Mouse (Mus musculus): ENCODE measurements around the gene Klhl25. TPM values are rescaled to one million over a fixed set of nuclear protein-coding genes. Genes with fewer than 3 reads are reported as not detected.
"Not testable (repeated sequence)": the region's sequence is repeated elsewhere in the genome, so short reads cannot be mapped to it uniquely, and the experiment has no call there.

The Klhl25 gene
- total and polyA plus RNA-seq, 3 experiments, result 11.0 to 14.2 (median 12.9) TPM

DNA sequence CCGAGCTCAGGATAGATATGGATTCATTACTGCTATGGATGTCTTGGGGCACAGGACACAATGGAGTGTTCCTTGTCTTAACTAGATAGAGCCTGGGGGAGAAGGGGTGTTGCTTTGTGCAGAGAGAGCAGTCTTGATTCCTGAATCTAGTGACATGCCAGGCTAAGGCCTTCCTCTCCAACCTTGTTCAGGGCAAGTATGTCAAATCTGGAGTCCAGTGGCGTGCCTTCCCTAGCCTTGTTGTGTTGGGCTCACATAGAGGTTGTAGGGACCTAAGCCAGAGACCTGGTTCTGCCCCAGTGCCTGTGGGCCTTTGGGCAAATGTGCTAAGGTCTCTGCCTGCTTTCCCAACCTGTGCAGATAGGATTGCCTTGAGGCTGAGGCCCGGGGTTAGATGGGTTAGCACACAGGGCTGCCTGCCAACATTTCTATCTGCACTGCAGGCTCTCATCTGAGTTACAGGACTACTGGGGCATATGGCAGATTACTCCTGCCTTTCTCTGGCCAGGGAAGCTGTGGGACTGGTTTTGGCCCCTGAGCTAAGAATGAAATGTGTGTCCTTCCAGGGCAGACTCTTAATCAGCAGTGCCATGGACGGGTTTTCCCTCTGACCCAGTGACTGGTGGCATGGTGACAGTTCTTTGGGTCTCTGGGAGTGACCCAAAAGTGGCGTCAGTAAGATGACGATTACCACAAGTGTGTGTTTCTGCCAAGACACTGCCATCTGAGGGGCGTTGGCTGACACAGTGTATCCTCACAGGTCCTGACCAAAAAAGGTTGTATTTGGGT lies 13.7 kb downstream of the Klhl25 start:
- H3K9me3 ChIP-seq (replicated peaks; ENCODE audit: low read length), result peaks cover 10% of the 10 kb centered on the region
- H3K27ac ChIP-seq (ENCODE audit: insufficient read depth, low read depth); dilution Hi-C loops (cut with MboI; ENCODE audit: extremely low pct_ligation_motif_present, extremely low pct_unique_long_range_greater_than_20kb, low sequenced_read_pairs); H3K9ac ChIP-seq (ENCODE audit: insufficient read depth, low read depth); DNase-seq (ENCODE audit: extremely low read depth); H3K79me2 ChIP-seq (replicated peaks; ENCODE audit: control insufficient read depth, extremely low read depth, insufficient read depth, poor library complexity, severe bottlenecking); H3K4me3 ChIP-seq (replicated peaks in 1 of 3; ENCODE audit: low read depth in 2 of 3, low read length in 2 of 3, poor library complexity in 1 of 3); H3K4me2 ChIP-seq (ENCODE audit: insufficient read depth, low read depth, poor library complexity, severe bottlenecking); H3K4me1 ChIP-seq (ENCODE audit: control insufficient read depth in 1 of 2, insufficient read depth in 2 of 2); H3K27me3 ChIP-seq (replicated peaks): not testable (repeated sequence)
- in situ Hi-C loops (cut with MboI; ENCODE audit: low pct_ligation_motif_present, low pct_unique_long_range_greater_than_20kb, low sequenced_read_pairs), result loop anchor here (10.0 kb wide), 1 partner anchor 487 kb away; no protein-coding TSS in a partner anchor
- H3K36me3 ChIP-seq (replicated peaks in 1 of 2; ENCODE audit: control insufficient read depth in 1 of 2, insufficient read depth in 1 of 2, low read length in 1 of 2), result peaks cover 26 to 62% of the 10 kb centered on the region in 2 experiments

DNA sequence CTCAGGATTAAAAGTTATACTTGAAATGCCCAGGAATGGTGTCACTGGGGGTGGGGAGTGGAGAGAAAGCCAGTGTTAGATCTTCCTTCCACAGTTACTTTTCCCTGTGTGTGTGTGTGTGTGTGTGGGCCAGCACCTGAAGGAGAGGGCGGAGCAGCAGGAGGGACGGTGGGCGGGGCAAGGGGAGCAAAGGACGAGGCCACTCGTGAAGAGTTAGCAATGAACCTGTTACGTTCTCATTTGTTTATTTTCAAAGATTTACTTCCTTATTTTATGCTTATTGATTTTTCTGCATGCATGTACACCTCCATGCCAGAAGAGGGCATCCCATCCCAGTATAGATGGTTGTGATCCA lies 14.3 kb downstream of the Klhl25 start:
- H3K27me3 ChIP-seq (replicated peaks); H3K27ac ChIP-seq (ENCODE audit: insufficient read depth, low read depth); dilution Hi-C loops (cut with MboI; ENCODE audit: extremely low pct_ligation_motif_present, extremely low pct_unique_long_range_greater_than_20kb, low sequenced_read_pairs); H3K9ac ChIP-seq (ENCODE audit: insufficient read depth, low read depth); DNase-seq (ENCODE audit: extremely low read depth); H3K4me1 ChIP-seq (ENCODE audit: control insufficient read depth in 1 of 2, insufficient read depth in 2 of 2); H3K4me3 ChIP-seq (replicated peaks in 1 of 3; ENCODE audit: low read depth in 2 of 3, low read length in 2 of 3, poor library complexity in 1 of 3); H3K79me2 ChIP-seq (replicated peaks; ENCODE audit: control insufficient read depth, extremely low read depth, insufficient read depth, poor library complexity, severe bottlenecking); H3K4me2 ChIP-seq (ENCODE audit: insufficient read depth, low read depth, poor library complexity, severe bottlenecking): not testable (repeated sequence)
- Histone ChIP-seq H3K9me3 (replicated peaks; ENCODE audit: low read length) (peaks cover 10% of the 10 kb centered on the region), H3K36me3 (replicated peaks in 1 of 2; ENCODE audit: control insufficient read depth in 1 of 2, insufficient read depth in 1 of 2, low read length in 1 of 2) (peaks cover 30 to 64% of the 10 kb centered on the region in 2 experiments)
- in situ Hi-C loops (cut with MboI; ENCODE audit: low pct_ligation_motif_present, low pct_unique_long_range_greater_than_20kb, low sequenced_read_pairs), result loop anchor here (10.0 kb wide), 1 partner anchor 488 kb away; no protein-coding TSS in a partner anchor

DNA sequence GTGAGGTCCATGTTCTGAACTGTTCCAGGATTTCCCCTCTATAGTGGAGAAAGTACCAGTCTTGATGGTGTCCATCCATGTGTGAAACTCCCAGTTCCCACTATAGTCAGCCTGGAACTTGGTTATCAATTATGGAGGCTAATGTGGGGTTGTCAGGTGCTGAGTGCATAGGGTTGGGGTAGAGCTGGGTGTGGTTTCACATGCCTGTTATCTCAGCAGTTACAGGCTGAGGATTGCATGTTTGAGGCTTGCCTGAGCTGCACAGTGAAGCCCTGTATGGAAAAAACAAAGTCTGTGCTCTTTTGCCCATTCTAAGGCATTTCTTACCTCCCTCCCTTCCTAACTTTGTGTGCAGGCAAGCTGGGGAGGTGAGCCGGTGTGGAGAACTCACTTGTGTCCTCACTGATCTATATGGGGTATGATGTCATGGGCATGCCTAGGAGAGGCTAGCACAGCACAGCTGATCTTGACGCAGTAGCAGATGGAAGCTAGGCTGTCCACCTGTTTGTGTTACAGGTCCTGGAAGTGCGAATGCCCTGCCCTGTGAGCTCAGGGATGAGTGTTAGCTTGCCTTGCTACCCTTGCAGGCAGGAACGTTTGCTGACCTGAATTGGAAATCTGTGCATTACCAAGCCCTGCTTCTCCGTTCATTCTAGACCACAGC lies 15.3 kb downstream of the Klhl25 start:
- DNase-seq (ENCODE audit: extremely low read depth); H3K27me3 ChIP-seq (replicated peaks); H3K79me2 ChIP-seq (replicated peaks; ENCODE audit: control insufficient read depth, extremely low read depth, insufficient read depth, poor library complexity, severe bottlenecking); dilution Hi-C loops (cut with MboI; ENCODE audit: extremely low pct_ligation_motif_present, extremely low pct_unique_long_range_greater_than_20kb, low sequenced_read_pairs); H3K4me2 ChIP-seq (ENCODE audit: insufficient read depth, low read depth, poor library complexity, severe bottlenecking); H3K4me3 ChIP-seq (replicated peaks in 1 of 3; ENCODE audit: low read depth in 2 of 3, low read length in 2 of 3, poor library complexity in 1 of 3); H3K9ac ChIP-seq (ENCODE audit: insufficient read depth, low read depth); H3K27ac ChIP-seq (ENCODE audit: insufficient read depth, low read depth); H3K4me1 ChIP-seq (ENCODE audit: control insufficient read depth in 1 of 2, insufficient read depth in 2 of 2): not testable (repeated sequence)
- in situ Hi-C loops (cut with MboI; ENCODE audit: low pct_ligation_motif_present, low pct_unique_long_range_greater_than_20kb, low sequenced_read_pairs), result loop anchor here (10.0 kb wide), 1 partner anchor 489 kb away; no protein-coding TSS in a partner anchor
- Histone ChIP-seq H3K9me3 (replicated peaks; ENCODE audit: low read length) (peaks cover 10% of the 10 kb centered on the region), H3K36me3 (replicated peaks in 1 of 2; ENCODE audit: control insufficient read depth in 1 of 2, insufficient read depth in 1 of 2, low read length in 1 of 2) (peaks cover 34 to 71% of the 10 kb centered on the region in 2 experiments)

DNA sequence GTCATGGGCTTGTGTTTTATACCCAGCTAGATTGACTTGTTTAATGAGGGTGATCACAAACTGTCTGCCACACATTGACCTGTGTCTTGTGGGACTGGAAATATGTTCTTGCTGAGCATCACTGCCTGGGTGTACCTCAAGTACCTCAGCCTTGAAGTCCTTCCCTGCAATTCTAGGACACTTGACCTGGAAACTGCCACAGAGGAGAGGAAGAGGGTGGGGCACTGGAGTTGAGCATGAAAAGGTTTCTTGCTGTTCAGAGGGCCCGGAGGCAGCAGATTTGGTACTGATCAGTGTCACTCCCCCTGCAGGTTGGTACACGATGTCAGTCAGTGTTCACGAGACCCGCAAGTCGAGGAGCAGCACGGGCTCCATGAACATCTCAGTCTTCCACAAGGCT lies 16.9 kb downstream of the Klhl25 start:
- in situ Hi-C loops (cut with MboI; ENCODE audit: low pct_ligation_motif_present, low pct_unique_long_range_greater_than_20kb, low sequenced_read_pairs) (loop anchor here (10.0 kb wide), 1 partner anchor 490 kb away; no protein-coding TSS in a partner anchor), dilution Hi-C loops (cut with MboI; ENCODE audit: extremely low pct_ligation_motif_present, extremely low pct_unique_long_range_greater_than_20kb, low sequenced_read_pairs) (no loop called here)
- H3K9ac ChIP-seq (ENCODE audit: insufficient read depth, low read depth), result no peak overlapping the region
- peaks cover 0 to under 1% of the 10 kb centered on the region in 2 experiments; a peak in 1 of 4 replicates for H3K4me1 ChIP-seq (ENCODE audit: control insufficient read depth in 1 of 2, insufficient read depth in 2 of 2)
- DNase-seq (ENCODE audit: extremely low read depth), result no peak
- no peaks in the 10 kb centered on the region for H3K27me3 ChIP-seq (replicated peaks)
- no peak overlapping the region for H3K27ac ChIP-seq (ENCODE audit: insufficient read depth, low read depth)
- no peak overlapping the region for H3K4me2 ChIP-seq (ENCODE audit: insufficient read depth, low read depth, poor library complexity, severe bottlenecking)
- peaks cover 10% of the 10 kb centered on the region for H3K9me3 ChIP-seq (replicated peaks; ENCODE audit: low read length)
- H3K79me2 ChIP-seq (replicated peaks; ENCODE audit: control insufficient read depth, extremely low read depth, insufficient read depth, poor library complexity, severe bottlenecking), result no peaks in the 10 kb centered on the region
- peaks cover 39 to 79% of the 10 kb centered on the region in 2 experiments for H3K36me3 ChIP-seq (replicated peaks in 1 of 2; ENCODE audit: control insufficient read depth in 1 of 2, insufficient read depth in 1 of 2, low read length in 1 of 2)
- TF ChIP-seq CHD2 (IDR thresholded peaks at IDR 0.05; ENCODE audit: low read length), result no peak
- TF ChIP-seq JUND (conservative IDR thresholded peaks at IDR 0.05; ENCODE audit: low read depth, low read length), result no peak
- no peak for TF ChIP-seq ZNF384 (IDR thresholded peaks at IDR 0.05; ENCODE audit: low read depth, low read length)
- TF ChIP-seq MYC (IDR thresholded peaks at IDR 0.05; ENCODE audit: low read depth, low read length), result no peak
- no peak for TF ChIP-seq ZMIZ1 (IDR thresholded peaks at IDR 0.05; ENCODE audit: low read depth, low read length)
- no peak for TF ChIP-seq RCOR1 (conservative IDR thresholded peaks at IDR 0.05; ENCODE audit: low read depth, low read length)
- no peak for TF ChIP-seq JUN (IDR thresholded peaks at IDR 0.05; ENCODE audit: insufficient read depth, low read depth, low read length)
- no peak for TF ChIP-seq SIN3A (IDR thresholded peaks at IDR 0.05; ENCODE audit: low read length)
- TF ChIP-seq MXI1 (IDR thresholded peaks at IDR 0.05; ENCODE audit: low read depth, low read length), result no peak
- TF ChIP-seq RAD21 (IDR thresholded peaks at IDR 0.05; ENCODE audit: low read depth, low read length), result no peak
- TF ChIP-seq POLR2A (IDR thresholded peaks at IDR 0.05; ENCODE audit: low read depth, low read length), result no peak
- TF ChIP-seq E2F4 (IDR thresholded peaks at IDR 0.05; ENCODE audit: insufficient replicate concordance, low read depth, low read length), result no peak
- TF ChIP-seq TBP (conservative IDR thresholded peaks at IDR 0.05; ENCODE audit: low read depth, low read length), result no peak
- no peak for TF ChIP-seq UBTF (IDR thresholded peaks at IDR 0.05; ENCODE audit: low read depth, low read length)
- TF ChIP-seq MEF2A (IDR thresholded peaks at IDR 0.05; ENCODE audit: borderline replicate concordance, low read depth, low read length), result no peak
- H3K4me3 ChIP-seq (replicated peaks in 1 of 3; ENCODE audit: low read depth in 2 of 3, low read length in 2 of 3, poor library complexity in 1 of 3), result no peak overlapping the region

Measured in CH12.LX (cell line).